Comparison of ENCODE assay signal across 8 mouse cellular contexts in the genomic region with DNA sequence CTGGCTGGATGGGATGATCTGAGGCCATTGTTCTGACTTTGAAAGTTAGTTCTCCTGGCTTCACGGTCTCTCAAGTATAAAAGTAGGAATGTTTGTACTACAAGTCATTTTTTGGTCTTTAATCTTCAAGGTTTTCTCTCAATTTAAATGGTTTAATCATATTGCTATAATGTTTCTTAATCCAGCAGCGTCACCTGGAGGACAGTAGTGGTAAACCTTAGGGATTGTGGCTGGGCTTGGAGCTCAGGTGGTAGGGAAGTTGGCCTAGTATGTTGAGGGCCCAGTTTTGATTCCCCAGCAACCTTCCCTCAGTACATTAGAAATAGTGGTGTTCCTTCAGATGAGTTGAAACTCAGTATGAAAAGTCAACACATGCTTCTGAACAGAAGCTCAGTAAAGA. TPM values are rescaled to one million over a fixed set of nuclear protein-coding genes. Genes with fewer than 3 reads are reported as not detected.
A peak's percentile ranks its signal among the peaks of the same experiment; 100 is the strongest.
DNase-seq lines count a peak whose midpoint lies in the region; ATAC-seq lines count a peak whose summit lies in the region.

No protein-coding gene starts in this region.

- no peaks in the 10 kb centered on the region for H3K27me3 ChIP-seq in heart, embryonic 13.5 days (replicated peaks)

- H3K9me3 ChIP-seq in heart, embryonic 13.5 days, result no peaks in the 10 kb centered on the region

- peak overlapping the region; percentile 48 for H3K4me2 ChIP-seq in heart, embryonic 13.5 days

- peak overlapping the region; percentile 51 for H3K9ac ChIP-seq in heart, embryonic 13.5 days

- H3K36me3 ChIP-seq in heart, embryonic 13.5 days, result peaks cover 53% of the 10 kb centered on the region

- 78% methylated on average over 2 of the region's 2 CpGs for WGBS in heart, embryonic 13.5 days

- 0 out of 2 replicates have a peak overlapping the region, but pooled peaks have one; percentile 20 for H3K27ac ChIP-seq in heart, embryonic 13.5 days (replicated peaks)

- H3K4me3 ChIP-seq in heart, embryonic 13.5 days, result no peak overlapping the region

- DNase-seq in heart, adult 11 months, result no peak
- peak; percentile 60 for DNase-seq in CD4-positive helper T cell, adult 2 months (ENCODE audit: low read depth, low spot score)
- DNase-seq in adipocyte (ENCODE audit: low spot score), result peak; percentile 45
- no peak for DNase-seq in adrenal gland, postnatal 25 days
- DNase-seq in embryo, embryonic 10.5 days (ENCODE audit: low spot score), result no peak
- no peak for DNase-seq in layer of hippocampus, postnatal 25 days (ENCODE audit: extremely low spot score in 1 of 2, low spot score in 1 of 2)

- no peak for ATAC-seq in heart, embryonic 13.5 days (ENCODE audit: extremely low read depth, insufficient number of reproducible peaks, low FRiP score, low TSS enrichment)
- 0 out of 2 replicates have a peak, but pooled peaks have one; percentile 21 for ATAC-seq in megakaryocyte progenitor cell, adult 5-6 weeks (replicated peaks; ENCODE audit: poor library complexity)

- H3K4me1 ChIP-seq in heart, embryonic 13.5 days, result peaks cover 64% of the 10 kb centered on the region

RNA-seq across cellular contexts. Expression of gene Ywhah, which starts 3.0 kb away (rescaled TPM):
- polyA plus RNA-seq in heart, embryonic 13.5 days (2015; fragmentation: Nextera tagmentation; extraction: Ambion mirVana), result 406 and 460 TPM in 2 replicates
- 340 and 391 TPM in 2 replicates for total RNA-seq in megakaryocyte progenitor cell, adult 5-6 weeks (2015)
- 138 and 149 TPM in 2 replicates for total RNA-seq in megakaryocyte progenitor cell, adult 5-6 weeks (2017)
- total RNA-seq in adrenal gland, postnatal 25 days (2021), result 201 and 209 TPM in 2 replicates
- 1,000 to 10,000 TPM; 1,285 to 1,312 TPM for total RNA-seq in layer of hippocampus, postnatal 25 days (2021)

Comparison
In these comparisons a context has a peak if more than half of its experiments do, and no peak if none do; other contexts are left out.
1. DNase-seq: peak in CD4-positive helper T cell, adult 2 months (single experiment) and adipocyte (single experiment); none in heart, adult 11 months (single experiment), adrenal gland, postnatal 25 days (single experiment), embryo, embryonic 10.5 days (single experiment) and layer of hippocampus, postnatal 25 days (0 of 2).